Mouse (Mus musculus) left cerebral cortex, postnatal 4 days (tissue): Measurements from ENCODE around the gene Letmd1. TPM values are rescaled to one million over a fixed set of nuclear protein-coding genes. Genes with fewer than 3 reads are reported as not detected.
"Not testable (repeated sequence)": the region's sequence is repeated elsewhere in the genome, so short reads cannot be mapped to it uniquely, and the experiment has no call there.

Experiments used
- DNase-seq: peaks from one replicate; pipeline ENCODE4 v3.0.0-alpha.2; 2022
- intact Hi-C: fragments of 180-260 bp; cut with DNase I; formaldehyde crosslinking; loops from one replicate; pipeline ENCODE4 v1.15.1; 2025
- total RNA-seq, 2 experiments: library from RNA; stranded (reverse); gene quantifications; 2 replicates each; pipeline ENCODE4 v1.2.3; 2021

Gene Letmd1
- total RNA-seq, 2 experiments from 2014 or later: 65.8 to 70.5 TPM

GRCm38 (mm10) chr15:100449495-100449894, 19.3 kb upstream of the Letmd1 start:
- intact Hi-C loops: no loop called here
- DNase-seq: no peak

GRCm38 (mm10) chr15:100451245-100451644, 17.6 kb upstream of the Letmd1 start:
- peak; percentile 84 for DNase-seq
- intact Hi-C loops: no loop called here

GRCm38 (mm10) chr15:100452486-100452885, 16.3 kb upstream of the Letmd1 start:
- no peak for DNase-seq
- intact Hi-C loops: no loop called here

GRCm38 (mm10) chr15:100456356-100456991, 12.3 kb upstream of the Letmd1 start:
- intact Hi-C loops: loop anchor here (5.0 kb wide), 1 partner anchor 194 kb away; no protein-coding TSS in a partner anchor
- DNase-seq: no peak

GRCm38 (mm10) chr15:100457340-100457739, 11.5 kb upstream of the Letmd1 start:
- intact Hi-C loops: loop anchor here (5.0 kb wide), 1 partner anchor 195 kb away; no protein-coding TSS in a partner anchor
- peak; percentile 79 for DNase-seq

- intact Hi-C loops: loop anchor here (5.0 kb wide), 1 partner anchor 196 kb away; no protein-coding TSS in a partner anchor
- peak; percentile 69 for DNase-seq
Measured at GRCm38 (mm10) chr15:100458055-100458454, 10.8 kb upstream of the Letmd1 start.

- intact Hi-C loops: loop anchor here (10.0 kb wide), 1 partner anchor 436 kb away; no protein-coding TSS in a partner anchor
- no peak for DNase-seq
Measured at GRCm38 (mm10) chr15:100460942-100461341, 7.9 kb upstream of the Letmd1 start.

GRCm38 (mm10) chr15:100461646-100462045, 7.2 kb upstream of the Letmd1 start:
- DNase-seq: no peak
- intact Hi-C loops: loop anchor here (10.0 kb wide), 1 partner anchor 437 kb away; no protein-coding TSS in a partner anchor

- DNase-seq: no peak
- intact Hi-C loops: loop anchor here (10.0 kb wide), 1 partner anchor 437 kb away; no protein-coding TSS in a partner anchor
Measured at GRCm38 (mm10) chr15:100462086-100462485, 6.7 kb upstream of the Letmd1 start.

GRCm38 (mm10) chr15:100463712-100464111, 5.1 kb upstream of the Letmd1 start:
- peak; percentile 78 for DNase-seq
- intact Hi-C loops: loop anchor here (10.0 kb wide), 1 partner anchor 439 kb away; no protein-coding TSS in a partner anchor

GRCm38 (mm10) chr15:100465432-100465831, 3.4 kb upstream of the Letmd1 start:
- intact Hi-C loops: loop anchor here (10.0 kb wide), 1 partner anchor 441 kb away; no protein-coding TSS in a partner anchor
- DNase-seq: no peak

- intact Hi-C loops: loop anchor here (10.0 kb wide), 1 partner anchor 443 kb away; no protein-coding TSS in a partner anchor
- DNase-seq: no peak
Measured at GRCm38 (mm10) chr15:100467738-100468137, 1.1 kb upstream of the Letmd1 start.

- intact Hi-C loops: loop anchor here (10.0 kb wide), 1 partner anchor 444 kb away; no protein-coding TSS in a partner anchor
- no peak for DNase-seq
Measured at GRCm38 (mm10) chr15:100469189-100469545, 344 bp downstream of the Letmd1 start.

GRCm38 (mm10) chr15:100470037-100470436, 1.2 kb downstream of the Letmd1 start:
- DNase-seq: no peak
- intact Hi-C loops: no loop called here

GRCm38 (mm10) chr15:100473926-100474503, 5.2 kb downstream of the Letmd1 start:
- intact Hi-C loops: no loop called here
- DNase-seq: no peak

- intact Hi-C loops: no loop called here
- DNase-seq: no peak
Measured at GRCm38 (mm10) chr15:100478351-100478750, 9.5 kb downstream of the Letmd1 start.

GRCm38 (mm10) chr15:100478925-100479324, 10.1 kb downstream of the Letmd1 start:
- no peak for DNase-seq
- intact Hi-C loops: no loop called here

GRCm38 (mm10) chr15:100485576-100485975, 16.8 kb downstream of the Letmd1 start:
- intact Hi-C loops: no loop called here
- DNase-seq: no peak

- no peak for DNase-seq
- intact Hi-C loops: no loop called here
Measured at GRCm38 (mm10) chr15:100486450-100486849, 17.6 kb downstream of the Letmd1 start.

- intact Hi-C loops: no loop called here
- no peak for DNase-seq
Measured at GRCm38 (mm10) chr15:100487050-100487449, 18.2 kb downstream of the Letmd1 start.

- DNase-seq, intact Hi-C loops: not testable (repeated sequence)
Measured at GRCm38 (mm10) chr15:100488297-100488696, 19.5 kb downstream of the Letmd1 start.

- intact Hi-C loops: no loop called here
- DNase-seq: no peak
Measured at GRCm38 (mm10) chr15:100489263-100489662, 20.4 kb downstream of the Letmd1 start.
